Mouse (Mus musculus): ENCODE data around the gene Il12rb1.

DNA sequence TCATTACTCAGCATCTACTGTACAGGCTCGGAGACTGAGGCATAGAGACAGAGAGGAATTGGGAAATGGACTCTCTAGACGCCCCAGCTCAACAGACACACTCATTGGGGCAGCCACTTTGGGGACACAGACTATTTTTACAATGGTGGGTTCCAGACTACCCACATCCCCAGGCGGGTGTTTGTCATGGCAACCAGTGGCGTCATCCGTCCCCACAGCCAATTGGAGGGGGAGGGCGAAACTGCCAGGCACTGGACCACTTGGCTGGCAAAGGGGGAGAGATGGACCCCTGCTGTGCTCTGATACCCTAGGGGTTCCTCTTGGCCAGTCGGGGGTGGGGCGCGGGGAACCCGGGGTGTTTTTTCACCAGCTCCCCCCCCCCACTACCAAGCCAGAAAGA, 7.6 kb upstream of the Il12rb1 start:
- TF ChIP-seq CTCF (IDR thresholded peaks at IDR 0.05; ENCODE audit: extremely low read depth, insufficient read length, insufficient replicate concordance, low read depth, low read length) (no peak), POLR2A (IDR thresholded peaks at IDR 0.05; ENCODE audit: low read depth, low read length) (no peak)

All from small intestine, adult 2 months (tissue).